Mouse (Mus musculus): ENCODE data around the gene Anp32a.

- TF ChIP-seq CTCF (IDR thresholded peaks at IDR 0.05) (no peak), EP300 (IDR thresholded peaks at IDR 0.05; ENCODE audit: insufficient read depth, low read depth, low read length) (no peak), POLR2A (IDR thresholded peaks at IDR 0.05; ENCODE audit: insufficient read depth, low read depth, low read length) (no peak)
Observed at GRCm38 (mm10) chr9:62354838-62355719, 14.0 kb downstream of the Anp32a start.

Data from heart, adult 2 months (tissue).